Mouse (Mus musculus) forebrain, embryonic 12.5 days (tissue): Measurements from ENCODE around the gene Lasp1. TPM values are rescaled to one million over a fixed set of nuclear protein-coding genes. Genes with fewer than 3 reads are reported as not detected.

Experiments
- ATAC-seq: fragments of 200-750 bp; cut with Nextera tagmentation; 2 replicates; pipeline ENCODE4 v1.8.0; 2017; ENCODE audit warnings: moderate TSS enrichment; ENCODE audit not compliant: low FRiP score
- H3K27ac ChIP-seq: fragments of 300-500 bp; sonication (generic); 2 replicates; pipeline ENCODE4 v1.5.1; 2016; ENCODE audit warnings: mild to moderate bottlenecking
- H3K27me3 ChIP-seq: fragments of 300-500 bp; sonication (generic); 2 replicates; pipeline ENCODE4 v1.6.1; 2016; ENCODE audit warnings: mild to moderate bottlenecking
- H3K36me3 ChIP-seq: fragments of 300-500 bp; sonication (generic); replicated peaks from 2 replicates; pipeline ENCODE4 v1.6.1; 2016; ENCODE audit warnings: mild to moderate bottlenecking
- H3K4me1 ChIP-seq: fragments of 300-500 bp; sonication (generic); 2 replicates; pipeline ENCODE4 v1.6.1; 2016
- H3K4me2 ChIP-seq: fragments of 300-500 bp; sonication (generic); 2 replicates; pipeline ENCODE4 v1.6.1; 2016; ENCODE audit warnings: mild to moderate bottlenecking, moderate library complexity
- H3K4me3 ChIP-seq: fragments of 300-500 bp; sonication (generic); replicated peaks from 2 replicates; pipeline ENCODE4 v1.5.1; 2016; ENCODE audit warnings: mild to moderate bottlenecking
- H3K9ac ChIP-seq: fragments of 300-500 bp; sonication (generic); 2 replicates; pipeline ENCODE4 v1.6.1; 2016; ENCODE audit warnings: mild to moderate bottlenecking
- H3K9me3 ChIP-seq: fragments of 300-500 bp; sonication (generic); 2 replicates; pipeline ENCODE4 v1.6.1; 2016
- WGBS: fragments of 180-500 bp; shearing (Covaris S2); methylation state at CpG from one replicate; pipeline ENCODE4 v1.1.7; 2016; 5-methylcytosine and 5-hydroxymethylcytosine counted together
- polyA plus RNA-seq: library from polyadenylated mRNA; unstranded; fragments of >200 nt; fragmentation: Nextera tagmentation; extraction: Ambion mirVana; gene quantifications from 2 replicates; pipeline ENCODE4 v1.2.1, GENCODE M21; 2016

The Lasp1 gene
- polyA plus RNA-seq, 1 experiment from 2014 or later = 103 TPM

DNA sequence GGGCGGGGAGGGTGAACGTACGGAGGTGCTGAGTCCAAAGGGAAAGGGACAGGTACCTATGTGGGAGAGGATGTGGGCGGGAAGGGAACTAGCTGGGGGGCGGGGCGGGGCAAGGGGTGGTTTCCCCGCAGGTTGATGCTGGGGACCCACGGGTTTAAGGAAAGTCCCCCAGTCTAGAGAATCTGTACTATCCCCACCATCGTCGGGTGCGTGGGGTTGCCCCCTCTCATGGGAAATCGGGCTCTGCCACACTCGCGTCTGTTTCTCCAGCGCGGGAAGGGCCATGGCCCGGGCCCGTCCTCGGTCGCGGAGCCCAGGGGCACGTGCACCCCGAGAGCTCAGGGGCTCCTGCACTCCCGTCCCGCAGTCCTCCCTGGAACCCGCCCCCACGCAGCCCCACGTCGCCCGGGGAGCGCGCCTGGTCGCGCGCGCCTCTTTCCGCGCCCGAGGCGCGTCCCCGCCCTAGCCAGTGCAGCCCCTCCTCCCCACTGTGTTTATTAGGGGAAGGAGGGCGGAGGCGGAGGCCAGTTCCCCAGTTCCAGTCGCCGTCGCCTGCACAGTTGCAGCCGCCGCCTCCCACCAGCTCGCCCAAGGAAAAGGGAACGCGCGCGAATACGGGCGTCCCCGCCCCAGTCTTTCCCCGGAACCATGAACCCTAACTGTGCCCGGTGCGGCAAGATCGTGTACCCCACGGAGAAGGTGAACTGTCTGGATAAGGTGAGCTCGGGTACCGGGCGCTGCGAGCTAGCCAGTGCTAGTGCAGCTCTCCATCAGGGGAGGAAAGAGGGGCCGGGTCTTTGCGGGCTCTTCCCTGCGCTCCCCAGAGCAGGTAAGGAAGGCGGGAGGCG lies 570 bp downstream of the Lasp1 start:
- peaks cover 29% of the 10 kb centered on the region for H3K4me1 ChIP-seq
- no peaks in the 10 kb centered on the region for H3K9me3 ChIP-seq
- peak overlapping the region; percentile 94 for H3K27ac ChIP-seq
- no peaks in the 10 kb centered on the region for H3K36me3 ChIP-seq
- peak; percentile 85 for ATAC-seq
- 0 out of 2 replicates have a peak, but pooled peaks cover 3% of the 10 kb centered on the region for H3K27me3 ChIP-seq
- H3K9ac ChIP-seq = peak overlapping the region; percentile 83
- peak overlapping the region; percentile 78 for H3K4me3 ChIP-seq
- H3K4me2 ChIP-seq = peak overlapping the region; percentile 72
- under 1% methylated on average over 70 of the region's 71 CpGs for WGBS

DNA sequence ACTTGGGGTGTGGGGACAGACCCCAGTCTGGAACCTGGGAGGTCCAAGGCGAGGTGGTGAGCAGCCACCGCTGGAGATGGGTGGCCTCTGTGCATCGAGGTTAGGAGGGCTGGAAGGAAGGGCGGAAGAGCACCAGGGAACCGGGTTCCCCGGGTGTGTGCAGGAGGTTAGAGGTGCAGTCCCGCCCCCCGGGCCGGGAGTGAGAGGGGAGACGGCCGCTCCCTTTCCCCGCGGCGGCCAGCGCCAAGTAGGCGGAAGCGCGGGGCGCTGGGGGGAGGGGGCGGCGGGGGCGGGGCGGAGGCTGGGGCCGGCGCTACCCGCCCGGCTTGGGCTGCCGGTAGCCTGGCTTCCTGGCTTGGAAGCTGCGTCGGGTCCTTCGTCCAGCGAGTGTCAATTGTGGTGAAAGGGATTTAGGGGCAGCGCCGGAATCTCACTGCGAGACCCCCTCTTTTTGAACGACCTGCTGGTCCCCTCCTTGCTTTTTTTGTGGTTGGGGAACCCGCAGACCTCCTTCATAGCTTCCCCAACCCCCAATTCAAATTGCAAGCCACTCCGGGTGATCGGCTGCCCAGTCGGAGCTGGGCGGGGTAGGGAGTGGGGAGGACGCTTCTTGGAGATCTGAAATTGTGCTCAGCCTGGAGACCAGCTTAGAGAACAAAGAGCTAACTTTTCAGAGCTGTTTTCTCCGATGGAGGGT lies 1.3 kb downstream of the Lasp1 start:
- Histone ChIP-seq H3K4me2 (peak overlapping the region; percentile 72), H3K4me1 (peaks cover 37% of the 10 kb centered on the region), H3K9ac (peak overlapping the region; percentile 83), H3K36me3 (no peaks in the 10 kb centered on the region), H3K27ac (peak overlapping the region; percentile 94), H3K4me3 (peak overlapping the region; percentile 78), H3K9me3 (no peaks in the 10 kb centered on the region), H3K27me3 (0 out of 2 replicates have a peak, but pooled peaks cover 3% of the 10 kb centered on the region)
- peak; percentile 72 for ATAC-seq
- WGBS = under 1% methylated on average over 34 of the region's 43 CpGs

DNA sequence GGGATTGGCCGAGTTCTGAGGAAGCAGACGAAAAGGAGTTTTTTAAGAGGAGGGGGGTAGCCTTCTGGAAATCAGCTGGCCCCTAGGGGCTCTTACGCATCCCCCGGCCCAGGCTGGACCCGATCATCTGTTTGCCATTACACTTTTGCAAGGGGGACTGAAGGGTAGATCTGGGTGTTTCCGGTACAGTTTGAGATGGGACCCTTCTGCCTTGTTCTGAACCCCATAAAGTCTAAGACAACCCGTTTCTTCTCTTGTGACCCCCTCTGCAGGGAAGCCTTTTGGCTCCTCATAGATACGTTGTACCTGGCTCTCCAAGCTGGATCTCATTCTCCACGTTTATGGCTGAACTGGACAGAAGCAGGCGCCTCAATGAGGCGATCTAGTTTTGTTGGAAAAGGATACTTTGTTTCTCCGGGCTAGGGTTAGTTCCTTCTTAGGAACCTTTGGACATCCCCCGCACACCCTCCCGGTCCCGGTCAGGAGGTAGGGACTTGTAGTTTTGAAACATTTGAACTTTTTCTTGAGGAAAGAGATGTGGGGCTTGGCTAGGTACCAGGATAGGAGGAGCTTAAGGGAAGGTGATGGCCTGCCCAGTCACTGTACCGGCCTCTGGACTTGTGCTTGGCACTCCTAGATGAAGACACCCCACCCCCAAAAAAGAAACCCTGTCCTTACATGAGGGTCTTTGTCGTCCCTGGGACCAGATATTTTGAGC lies 2.0 kb downstream of the Lasp1 start:
- H3K9ac ChIP-seq = peak overlapping the region; percentile 83
- peak overlapping the region; percentile 94 for H3K27ac ChIP-seq
- peaks cover 44% of the 10 kb centered on the region for H3K4me1 ChIP-seq
- WGBS = 6% methylated on average over 17 of the region's 17 CpGs
- H3K27me3 ChIP-seq = 0 out of 2 replicates have a peak, but pooled peaks cover 3% of the 10 kb centered on the region
- H3K9me3 ChIP-seq = no peaks in the 10 kb centered on the region
- no peaks in the 10 kb centered on the region for H3K36me3 ChIP-seq
- peak overlapping the region; percentile 78 for H3K4me3 ChIP-seq
- ATAC-seq = no peak
- H3K4me2 ChIP-seq = peak overlapping the region; percentile 72

DNA sequence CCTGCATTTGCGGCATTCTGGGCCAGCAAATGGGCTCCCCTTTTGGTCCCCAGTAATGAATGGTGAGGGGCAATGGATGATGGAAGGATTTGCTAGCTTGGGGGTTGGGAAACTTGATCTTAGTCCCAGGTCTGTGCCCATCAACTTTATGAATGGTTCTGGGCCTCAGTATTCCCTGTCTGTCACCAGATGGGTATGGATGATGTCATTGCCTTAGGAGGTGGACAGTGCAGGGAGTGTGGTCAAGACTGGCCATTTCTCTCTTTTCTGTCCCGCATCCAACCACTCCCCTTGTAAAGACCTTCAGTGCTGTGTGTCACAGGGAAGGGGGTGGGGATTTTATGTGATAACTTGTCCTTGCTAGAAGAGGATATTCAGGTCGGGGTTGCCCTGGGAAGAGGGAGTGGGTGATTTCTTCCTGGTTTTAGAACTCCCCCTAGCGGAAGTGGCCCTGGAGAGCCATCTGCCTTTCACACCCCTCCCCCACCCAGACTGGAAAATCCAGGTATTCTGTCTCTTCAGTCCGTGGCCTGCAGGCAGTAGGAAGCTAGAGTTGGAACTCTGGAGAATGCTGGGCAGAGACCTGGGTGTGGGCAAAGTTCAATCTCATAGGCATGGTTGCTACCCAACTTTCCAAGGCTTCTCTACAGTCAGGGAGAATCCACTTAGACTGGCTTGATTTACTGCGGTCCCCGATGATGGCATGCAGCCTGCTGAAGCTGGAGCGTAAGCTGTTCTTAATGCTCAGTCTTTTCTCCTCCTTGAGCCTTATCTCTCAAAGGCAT lies 2.8 kb downstream of the Lasp1 start:
- Histone ChIP-seq H3K4me1 (peaks cover 51% of the 10 kb centered on the region), H3K27ac (peak overlapping the region; percentile 94; the same call in 1 of the 2 replicates)

DNA sequence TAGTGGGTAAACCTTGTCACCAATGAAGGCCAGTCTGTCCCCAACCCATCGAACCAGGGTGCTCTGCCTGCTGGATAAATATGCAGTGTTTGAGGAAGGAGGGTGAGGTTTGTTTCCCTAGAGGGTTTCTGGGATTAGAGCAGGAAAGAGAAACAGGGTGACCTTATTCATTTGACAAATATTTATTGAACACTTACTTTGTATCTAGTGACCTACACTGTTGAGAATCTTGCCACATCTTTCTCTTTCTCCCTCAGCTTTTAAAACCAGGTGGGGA lies 3.3 kb downstream of the Lasp1 start:
- Histone ChIP-seq H3K4me1 (peaks cover 56% of the 10 kb centered on the region), H3K36me3 (peaks cover 3% of the 10 kb centered on the region; the same call in 1 of the 2 replicates), H3K4me2 (peak overlapping the region; percentile 72), H3K9ac (no peak overlapping the region), H3K27me3 (0 out of 2 replicates have a peak, but pooled peaks cover 3% of the 10 kb centered on the region), H3K9me3 (no peaks in the 10 kb centered on the region), H3K27ac (0 out of 2 replicates have a peak overlapping the region, but pooled peaks have one; percentile 1), H3K4me3 (no peak overlapping the region)
- WGBS = 57% methylated on average over 1 of the region's 1 CpGs
- no peak for ATAC-seq

More for the DNA sequence above, 2.8 kb downstream of the Lasp1 start:
- Histone ChIP-seq H3K27me3 (0 out of 2 replicates have a peak, but pooled peaks cover 3% of the 10 kb centered on the region), H3K4me2 (peak overlapping the region; percentile 72), H3K4me3 (peak overlapping the region; percentile 78), H3K36me3 (no peaks in the 10 kb centered on the region), H3K9me3 (no peaks in the 10 kb centered on the region), H3K9ac (peak overlapping the region; percentile 83)
- no peak for ATAC-seq
- 34% methylated on average over 8 of the region's 8 CpGs for WGBS

DNA sequence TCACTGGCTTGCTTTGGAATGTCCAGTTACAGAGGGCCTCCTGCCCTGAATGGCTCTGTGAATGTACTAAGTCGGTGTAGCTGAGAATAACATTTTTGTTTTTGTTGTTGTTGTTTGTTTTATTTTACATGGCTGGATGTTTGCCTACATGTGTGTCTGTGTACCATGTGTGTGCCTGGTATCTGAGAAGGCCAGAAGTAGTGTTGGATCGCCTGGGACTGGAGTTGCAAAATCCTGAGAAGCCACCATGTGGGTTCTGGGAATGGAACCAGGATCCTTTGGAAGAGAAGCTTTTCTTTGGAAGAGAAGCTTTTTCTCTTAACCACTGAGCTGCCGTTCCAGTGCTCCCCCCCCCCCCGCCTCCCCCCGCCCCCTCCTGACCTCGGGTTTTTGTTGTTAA lies 3.7 kb downstream of the Lasp1 start:
- Histone ChIP-seq H3K9me3 (no peaks in the 10 kb centered on the region), H3K27me3 (0 out of 2 replicates have a peak, but pooled peaks cover 3% of the 10 kb centered on the region), H3K27ac (no peak overlapping the region), H3K9ac (no peak overlapping the region), H3K4me3 (no peak overlapping the region), H3K4me2 (peak overlapping the region; percentile 72), H3K36me3 (peaks cover 7% of the 10 kb centered on the region), H3K4me1 (peaks cover 58% of the 10 kb centered on the region)
- 41% methylated on average over 6 of the region's 6 CpGs for WGBS
- ATAC-seq = no peak

DNA sequence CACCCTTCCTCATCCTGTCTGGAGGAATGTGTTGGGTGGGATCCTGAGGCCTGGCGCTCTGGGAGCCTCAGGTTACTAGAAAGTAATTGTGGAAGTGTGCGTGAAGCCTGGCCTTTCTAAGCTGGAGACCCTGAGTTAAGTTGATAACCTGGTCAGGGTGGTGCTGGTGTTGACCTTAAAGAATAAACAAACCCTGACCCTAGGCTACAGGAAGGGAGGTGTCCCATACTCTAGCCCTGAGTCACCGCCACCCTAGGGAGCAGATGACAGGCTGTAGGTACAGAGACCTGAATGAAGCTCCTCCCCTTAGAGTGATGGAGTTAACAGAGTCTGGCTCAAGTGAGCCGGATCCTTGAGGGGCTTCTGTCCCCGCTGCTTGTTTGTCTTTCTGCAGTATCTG lies 5.0 kb downstream of the Lasp1 start:
- Histone ChIP-seq H3K4me2 (no peak overlapping the region), H3K9me3 (no peaks in the 10 kb centered on the region), H3K27me3 (no peaks in the 10 kb centered on the region), H3K4me1 (peaks cover 72% of the 10 kb centered on the region), H3K36me3 (peaks cover 20% of the 10 kb centered on the region), H3K4me3 (no peak overlapping the region), H3K9ac (no peak overlapping the region), H3K27ac (no peak overlapping the region)
- WGBS = 91% methylated on average over 5 of the region's 5 CpGs
- ATAC-seq = no peak

DNA sequence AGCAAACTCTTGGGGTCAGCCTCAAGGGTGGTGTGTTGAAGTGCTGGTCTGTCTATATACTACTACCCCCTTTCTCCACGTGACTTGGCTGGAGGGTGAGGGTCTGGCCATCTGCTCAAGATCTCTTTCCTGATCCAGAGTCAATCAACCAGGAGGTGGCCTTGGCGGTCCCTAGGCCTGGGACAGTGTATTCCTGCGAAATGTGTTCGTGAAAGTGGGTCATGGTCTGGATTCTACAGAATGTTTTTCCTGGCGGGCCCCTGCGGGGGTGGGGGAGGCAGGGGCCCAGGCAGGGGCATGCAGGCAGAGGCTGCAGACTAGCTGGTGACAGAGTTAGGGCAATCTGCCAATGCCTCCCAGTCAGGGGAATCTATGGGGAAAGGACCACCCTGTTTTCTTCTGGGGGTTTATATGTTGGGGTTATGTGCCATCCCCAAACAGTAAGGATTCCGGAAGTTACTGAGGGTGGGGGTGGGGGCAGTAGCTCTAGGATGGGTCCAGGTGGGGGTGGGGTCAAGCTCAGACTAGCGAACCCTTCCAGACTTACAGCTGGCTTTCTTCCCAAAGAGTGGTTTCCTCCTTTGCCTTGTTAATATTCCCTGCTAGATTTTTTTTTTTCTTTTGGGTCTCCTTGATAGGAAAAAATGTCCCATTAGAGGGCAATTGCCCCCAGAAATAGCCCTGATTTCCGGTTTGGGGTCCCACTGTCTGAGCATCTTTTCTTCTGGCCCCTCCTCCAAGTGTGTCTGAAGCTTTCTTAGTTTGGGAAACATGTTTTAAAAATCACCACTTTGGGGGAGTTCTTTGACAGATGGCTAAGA lies 6.3 kb downstream of the Lasp1 start:
- no peak overlapping the region for H3K4me3 ChIP-seq
- no peak for ATAC-seq
- peak overlapping the region; percentile 74 for H3K27ac ChIP-seq
- H3K9me3 ChIP-seq = no peaks in the 10 kb centered on the region
- no peaks in the 10 kb centered on the region for H3K27me3 ChIP-seq
- peaks cover 83% of the 10 kb centered on the region for H3K4me1 ChIP-seq
- peak overlapping the region; percentile 43 for H3K4me2 ChIP-seq
- peaks cover 30% of the 10 kb centered on the region for H3K36me3 ChIP-seq
- H3K9ac ChIP-seq = 0 out of 2 replicates have a peak overlapping the region, but pooled peaks have one; percentile 17
- 35% methylated on average over 9 of the region's 9 CpGs for WGBS

DNA sequence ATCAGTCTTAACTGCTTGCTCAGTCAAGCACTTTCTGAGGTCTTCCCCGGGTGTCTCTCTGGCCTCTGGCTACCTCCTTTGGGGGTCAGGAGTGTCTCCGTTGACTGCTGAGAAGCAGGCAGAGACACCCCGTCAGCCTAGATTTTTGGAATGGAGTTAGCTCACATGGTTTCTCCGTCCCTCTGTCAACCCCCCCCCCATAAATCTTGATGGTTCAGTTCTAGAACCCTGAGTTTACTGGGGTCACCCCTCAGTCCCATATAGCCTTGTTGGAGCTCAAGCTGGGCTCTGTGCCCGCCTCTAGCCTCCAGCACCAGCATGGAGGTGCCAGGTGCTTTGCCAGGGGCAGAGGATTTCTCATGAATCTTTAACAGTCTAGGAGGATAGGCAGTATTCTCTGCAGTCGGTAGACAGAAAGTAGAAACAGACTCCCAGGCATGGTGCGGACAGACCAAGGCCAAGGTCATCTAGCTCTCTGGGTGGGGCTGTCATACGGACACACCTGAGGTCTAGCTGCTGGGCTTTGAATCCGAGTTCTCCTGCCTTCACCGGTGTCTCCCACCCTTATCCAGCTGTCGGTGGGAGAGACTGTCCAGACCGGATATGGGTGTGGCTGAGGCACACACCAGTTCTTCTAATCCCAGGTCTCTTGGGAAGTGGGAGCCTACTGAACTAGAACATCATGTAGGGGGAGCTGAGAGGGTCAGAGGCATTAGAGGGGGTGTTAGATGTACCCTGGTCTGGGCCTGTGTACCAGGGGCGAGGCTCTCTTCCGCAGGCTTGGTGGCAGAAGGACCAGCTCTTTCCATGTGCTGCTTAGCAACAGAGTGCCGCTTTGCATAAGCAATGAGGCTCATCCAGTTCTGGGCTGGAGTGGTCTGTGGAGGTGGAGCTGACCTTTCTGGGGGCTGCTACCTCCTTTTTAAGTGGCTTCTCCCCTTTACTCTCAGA lies 7.1 kb downstream of the Lasp1 start:
- Histone ChIP-seq H3K36me3 (peaks cover 30% of the 10 kb centered on the region), H3K27me3 (no peaks in the 10 kb centered on the region), H3K4me1 (peaks cover 89% of the 10 kb centered on the region), H3K9ac (peak overlapping the region; percentile 7; the same call in 1 of the 2 replicates), H3K4me3 (peak overlapping the region; percentile 6; the same call in 1 of the 2 replicates), H3K9me3 (no peaks in the 10 kb centered on the region), H3K4me2 (peak overlapping the region; percentile 43), H3K27ac (peak overlapping the region; percentile 74)
- ATAC-seq = peak; percentile 64
- WGBS = 53% methylated on average over 15 of the region's 15 CpGs

DNA sequence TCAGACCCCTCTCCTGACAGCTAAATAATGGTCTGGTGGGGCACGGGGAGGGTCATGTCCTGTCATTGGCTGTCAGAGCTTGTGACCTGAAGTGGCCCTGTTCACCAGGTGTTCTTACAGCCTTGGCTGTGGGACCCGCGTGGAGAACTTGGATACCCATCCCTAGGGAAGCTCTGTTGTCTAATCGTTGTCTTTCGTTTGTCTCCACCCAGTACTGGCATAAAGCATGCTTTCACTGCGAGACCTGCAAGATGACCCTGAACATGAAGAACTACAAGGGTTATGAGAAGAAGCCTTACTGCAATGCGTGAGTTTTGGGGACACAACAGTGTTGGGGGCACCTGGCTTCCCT lies 7.8 kb downstream of the Lasp1 start:
- peak overlapping the region; percentile 43; the same call in 1 of the 2 replicates for H3K4me2 ChIP-seq
- H3K4me3 ChIP-seq = 0 out of 2 replicates have a peak overlapping the region, but pooled peaks have one; percentile 6
- H3K27me3 ChIP-seq = no peaks in the 10 kb centered on the region
- no peak for ATAC-seq
- peaks cover 30% of the 10 kb centered on the region for H3K36me3 ChIP-seq
- 78% methylated on average over 7 of the region's 7 CpGs for WGBS
- no peaks in the 10 kb centered on the region for H3K9me3 ChIP-seq
- peaks cover 89% of the 10 kb centered on the region for H3K4me1 ChIP-seq
- H3K9ac ChIP-seq = peak overlapping the region; percentile 7; the same call in 1 of the 2 replicates
- peak overlapping the region; percentile 74; the same call in 1 of the 2 replicates for H3K27ac ChIP-seq
